Mouse (Mus musculus): Measurements from ENCODE around the gene Clec16a. TPM values are rescaled to one million over a fixed set of nuclear protein-coding genes. Genes with fewer than 3 reads are reported as not detected.

The Clec16a gene
- polyA plus RNA-seq, 1 experiment from 2014 or later, result 13.9 TPM

- no peaks in the 10 kb centered on the region for H3K36me3 ChIP-seq (ENCODE audit: inconsistent target)
- WGBS (ENCODE audit: missing documents), result 12% methylated on average over 3 of the region's 3 CpGs
- no peak overlapping the region for H3K4me3 ChIP-seq (ENCODE audit: inconsistent target)
- H3K27ac ChIP-seq, result no peak overlapping the region
- H3K79me2 ChIP-seq (ENCODE audit: inconsistent target), result no peaks in the 10 kb centered on the region
Observed at GRCm38 (mm10) chr16:10676461-10677066, 131.4 kb downstream of the Clec16a start.

DNA sequence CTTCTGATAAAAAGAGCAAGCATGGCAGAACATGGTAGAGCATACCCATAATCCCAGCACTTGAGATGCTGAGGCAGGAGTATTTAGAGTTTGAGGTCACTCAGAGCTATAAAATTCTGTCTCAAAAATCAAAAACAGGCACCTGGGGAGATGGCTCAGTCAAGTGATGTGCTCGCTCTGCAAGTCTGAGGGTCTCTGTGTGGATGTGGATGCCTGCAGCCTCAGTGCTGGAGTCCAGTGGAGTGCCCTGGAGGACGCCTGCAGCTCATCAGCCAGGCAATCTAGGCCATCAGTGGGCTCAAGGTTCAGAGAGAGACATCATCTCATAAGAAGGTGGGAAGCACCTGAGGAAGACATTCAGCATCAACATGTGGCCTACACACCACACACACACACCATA, 137.4 kb downstream of the Clec16a start:
- Histone ChIP-seq H3K36me3 (ENCODE audit: inconsistent target) (no peaks in the 10 kb centered on the region), H3K4me3 (ENCODE audit: inconsistent target) (no peak overlapping the region), H3K27ac (no peak overlapping the region), H3K79me2 (ENCODE audit: inconsistent target) (no peaks in the 10 kb centered on the region)
- WGBS (ENCODE audit: missing documents), result 88% methylated on average over 2 of the region's 2 CpGs

DNA sequence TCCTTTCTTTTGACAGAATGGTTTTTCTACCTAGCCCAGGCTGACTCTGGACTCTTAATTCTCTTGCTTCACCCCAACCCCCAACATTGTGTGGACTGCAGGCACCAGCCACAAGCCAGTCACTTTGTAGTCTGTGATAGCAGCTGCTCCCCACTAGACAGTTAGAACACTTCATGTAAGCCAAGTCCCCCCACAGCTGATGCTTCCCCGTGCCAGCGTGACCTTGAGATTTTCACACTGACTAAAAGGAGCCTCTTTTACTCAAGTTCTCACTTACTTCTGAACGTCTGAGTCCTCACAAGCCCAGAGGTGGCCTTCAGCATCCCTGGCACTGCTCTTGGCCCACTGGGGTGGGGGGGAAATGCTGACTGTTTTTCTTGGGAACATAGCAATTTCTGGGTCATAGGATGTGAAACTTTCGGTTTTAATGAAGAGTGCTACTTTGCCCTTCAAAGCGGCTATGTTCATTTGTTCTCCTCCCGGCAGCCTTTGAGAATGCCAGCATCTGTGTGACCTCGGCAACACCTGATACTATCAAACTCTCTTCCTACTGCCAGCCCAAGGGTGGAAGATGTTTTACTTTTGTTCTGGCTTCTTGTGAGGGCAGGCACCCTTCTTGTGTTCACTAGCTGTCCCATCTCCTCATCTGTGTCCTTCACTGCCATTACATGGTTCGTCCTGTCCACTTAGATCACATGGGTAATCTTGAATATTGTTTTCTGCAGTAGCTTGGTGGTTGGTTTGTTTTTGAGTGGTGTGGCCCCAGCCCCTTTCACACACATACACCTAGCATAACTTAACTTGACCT, 138.3 kb downstream of the Clec16a start:
- Histone ChIP-seq H3K4me3 (ENCODE audit: inconsistent target) (no peak overlapping the region), H3K79me2 (ENCODE audit: inconsistent target) (no peaks in the 10 kb centered on the region), H3K27ac (no peak overlapping the region), H3K36me3 (ENCODE audit: inconsistent target) (no peaks in the 10 kb centered on the region)
- WGBS (ENCODE audit: missing documents), result 87% methylated on average over 8 of the region's 8 CpGs

DNA sequence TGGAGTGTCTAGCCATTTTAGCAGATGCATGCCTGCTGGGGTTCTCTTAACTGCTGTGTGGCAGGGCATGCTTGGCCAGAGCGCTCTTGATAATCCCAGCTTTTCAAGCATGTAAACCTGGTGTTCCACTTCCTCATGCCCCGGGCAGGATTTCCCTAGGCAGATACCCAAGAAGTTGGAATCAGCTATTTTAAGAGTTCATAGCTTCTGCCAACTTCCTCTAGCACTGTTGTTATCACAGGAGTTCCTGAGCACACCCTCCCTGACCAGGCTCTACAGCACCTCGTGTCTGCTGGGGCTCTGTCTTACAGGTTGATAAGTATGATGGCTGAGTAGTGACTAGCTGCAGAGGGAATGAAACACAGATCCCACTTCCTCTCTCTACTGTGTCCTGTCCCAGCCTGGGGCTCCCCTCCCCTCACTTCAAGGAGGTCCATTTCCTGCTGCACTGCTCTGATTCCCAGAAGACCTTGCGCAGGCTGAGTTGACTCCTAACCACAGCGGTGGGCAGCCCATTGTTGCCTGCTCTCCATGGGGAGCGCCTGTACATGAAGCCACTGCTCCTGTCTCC, 144.7 kb downstream of the Clec16a start:
- Histone ChIP-seq H3K4me3 (ENCODE audit: inconsistent target) (no peak overlapping the region), H3K79me2 (ENCODE audit: inconsistent target) (no peaks in the 10 kb centered on the region), H3K36me3 (ENCODE audit: inconsistent target) (no peaks in the 10 kb centered on the region), H3K27ac (no peak overlapping the region)
- 26% methylated on average over 6 of the region's 6 CpGs for WGBS (ENCODE audit: missing documents)

- 94% methylated on average over 3 of the region's 3 CpGs for WGBS (ENCODE audit: missing documents)
- Histone ChIP-seq H3K79me2 (ENCODE audit: inconsistent target) (no peaks in the 10 kb centered on the region), H3K4me3 (ENCODE audit: inconsistent target) (no peak overlapping the region), H3K36me3 (ENCODE audit: inconsistent target) (no peaks in the 10 kb centered on the region), H3K27ac (no peak overlapping the region)
Observed at GRCm38 (mm10) chr16:10690442-10690841, 145.3 kb downstream of the Clec16a start.

GRCm38 (mm10) chr16:10691705-10692104, 146.6 kb downstream of the Clec16a start:
- Histone ChIP-seq H3K79me2 (ENCODE audit: inconsistent target) (no peaks in the 10 kb centered on the region), H3K4me3 (ENCODE audit: inconsistent target) (no peak overlapping the region), H3K27ac (no peak overlapping the region), H3K36me3 (ENCODE audit: inconsistent target) (no peaks in the 10 kb centered on the region)
- 94% methylated on average over 5 of the region's 5 CpGs for WGBS (ENCODE audit: missing documents)

DNA sequence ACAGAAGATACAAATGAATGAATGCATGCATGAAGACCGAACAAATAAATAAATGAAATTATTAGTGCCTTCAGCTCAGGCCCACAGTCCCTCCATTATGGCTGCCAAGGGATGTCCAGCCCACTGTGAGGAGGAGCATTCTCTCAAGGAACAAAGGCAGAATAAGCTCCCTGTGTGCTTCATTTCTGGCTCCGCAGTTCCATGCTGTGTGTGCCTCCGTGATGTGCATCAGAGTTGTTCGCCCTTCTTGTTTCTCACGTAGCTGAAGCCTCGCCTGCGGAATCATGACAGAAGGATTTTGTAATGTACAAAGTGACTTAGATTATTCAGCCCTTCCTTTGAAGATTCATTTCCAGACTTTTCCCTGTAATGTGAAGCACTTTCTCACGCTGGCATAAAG, 147.7 kb downstream of the Clec16a start:
- H3K4me3 ChIP-seq (ENCODE audit: inconsistent target), result no peak overlapping the region
- 95% methylated on average over 8 of the region's 8 CpGs for WGBS (ENCODE audit: missing documents)
- H3K36me3 ChIP-seq (ENCODE audit: inconsistent target), result no peaks in the 10 kb centered on the region
- no peak overlapping the region for H3K27ac ChIP-seq
- no peaks in the 10 kb centered on the region for H3K79me2 ChIP-seq (ENCODE audit: inconsistent target)

DNA sequence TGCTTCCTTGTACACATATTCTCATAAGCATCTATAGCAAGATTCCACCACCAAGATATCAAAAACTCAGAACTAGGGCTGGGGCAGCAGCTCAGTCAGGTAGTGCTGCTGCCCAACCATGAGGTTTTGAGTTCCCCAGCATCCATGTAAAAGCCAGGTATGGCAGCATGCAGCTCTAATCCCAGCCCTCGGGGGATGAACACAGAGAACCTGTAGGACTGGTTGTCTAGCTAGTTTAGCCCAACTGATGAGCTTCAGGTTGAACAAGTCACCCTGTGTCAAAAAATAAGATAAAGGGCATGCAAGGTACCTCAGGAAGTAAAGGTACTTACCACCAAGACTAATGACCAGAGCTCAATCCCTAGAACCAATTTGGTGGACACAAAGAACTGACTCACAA, 148.3 kb downstream of the Clec16a start:
- 100% methylated on average over 1 of the region's 1 CpGs for WGBS (ENCODE audit: missing documents)
- H3K27ac ChIP-seq, result no peak overlapping the region
- H3K79me2 ChIP-seq (ENCODE audit: inconsistent target), result no peaks in the 10 kb centered on the region
- no peaks in the 10 kb centered on the region for H3K36me3 ChIP-seq (ENCODE audit: inconsistent target)
- no peak overlapping the region for H3K4me3 ChIP-seq (ENCODE audit: inconsistent target)

DNA sequence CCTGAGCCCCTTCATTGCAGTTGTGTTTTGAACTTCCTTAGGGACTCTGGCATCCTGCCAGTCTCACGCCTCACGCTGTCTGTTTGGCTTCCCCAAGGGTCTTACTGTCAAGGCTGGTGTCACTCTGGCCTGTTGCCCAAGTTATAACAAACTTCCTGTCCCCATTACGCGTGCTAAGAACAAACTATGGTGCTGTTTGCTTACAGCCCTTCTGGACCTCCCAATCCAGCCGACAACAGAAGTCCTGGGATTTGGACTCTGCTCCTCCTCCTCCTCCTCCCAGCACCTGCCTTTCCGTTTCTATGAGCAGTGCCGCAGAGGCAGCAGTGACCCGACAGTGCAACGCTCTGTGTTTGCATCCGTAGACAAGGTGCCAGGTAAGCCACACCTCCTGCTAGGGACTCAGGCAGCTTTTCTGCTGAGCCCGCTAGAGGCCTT, 149.3 kb downstream of the Clec16a start:
- no peaks in the 10 kb centered on the region for H3K36me3 ChIP-seq (ENCODE audit: inconsistent target)
- H3K27ac ChIP-seq, result no peak overlapping the region
- no peak overlapping the region for H3K4me3 ChIP-seq (ENCODE audit: inconsistent target)
- H3K79me2 ChIP-seq (ENCODE audit: inconsistent target), result no peaks in the 10 kb centered on the region
- 59% methylated on average over 11 of the region's 11 CpGs for WGBS (ENCODE audit: missing documents)

GRCm38 (mm10) chr16:10697861-10698659, 152.9 kb downstream of the Clec16a start:
- WGBS (ENCODE audit: missing documents), result 95% methylated on average over 6 of the region's 6 CpGs
- Histone ChIP-seq H3K4me3 (ENCODE audit: inconsistent target) (no peak overlapping the region), H3K36me3 (ENCODE audit: inconsistent target) (no peaks in the 10 kb centered on the region), H3K27ac (no peak overlapping the region), H3K79me2 (ENCODE audit: inconsistent target) (no peaks in the 10 kb centered on the region)

GRCm38 (mm10) chr16:10699316-10699715, 154.2 kb downstream of the Clec16a start:
- WGBS (ENCODE audit: missing documents), result 89% methylated on average over 3 of the region's 3 CpGs

GRCm38 (mm10) chr16:10700160-10700559, 155.0 kb downstream of the Clec16a start:
- no peaks in the 10 kb centered on the region for H3K36me3 ChIP-seq (ENCODE audit: inconsistent target)
- H3K79me2 ChIP-seq (ENCODE audit: inconsistent target), result no peaks in the 10 kb centered on the region
- H3K4me3 ChIP-seq (ENCODE audit: inconsistent target), result no peak overlapping the region
- 97% methylated on average over 2 of the region's 2 CpGs for WGBS (ENCODE audit: missing documents)
- no peak overlapping the region for H3K27ac ChIP-seq

More at GRCm38 (mm10) chr16:10699316-10699715, 154.2 kb downstream of the Clec16a start:
- Histone ChIP-seq H3K27ac (no peak overlapping the region), H3K36me3 (ENCODE audit: inconsistent target) (no peaks in the 10 kb centered on the region), H3K4me3 (ENCODE audit: inconsistent target) (no peak overlapping the region), H3K79me2 (ENCODE audit: inconsistent target) (no peaks in the 10 kb centered on the region)

DNA sequence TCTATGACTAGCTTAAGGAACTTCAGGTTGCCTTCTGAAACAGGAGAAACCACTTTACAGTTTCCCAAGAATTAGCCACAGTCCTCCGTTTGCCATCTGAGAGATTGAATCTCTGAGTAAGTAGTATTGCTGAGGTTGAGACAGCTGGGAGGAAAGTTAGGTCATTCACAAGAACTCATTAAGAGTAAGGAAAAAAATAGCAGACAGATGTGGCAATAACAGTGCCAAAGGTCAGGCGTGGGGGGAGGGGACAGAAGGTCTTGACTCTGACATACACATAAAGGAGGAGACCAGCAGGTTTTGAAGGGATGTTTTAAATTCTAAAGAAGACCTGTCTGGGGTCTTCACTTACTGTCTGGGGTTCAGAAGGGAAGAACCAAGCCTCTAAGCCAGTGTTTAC, 157.3 kb downstream of the Clec16a start:
- 56% methylated on average over 2 of the region's 2 CpGs for WGBS (ENCODE audit: missing documents)
- Histone ChIP-seq H3K79me2 (ENCODE audit: inconsistent target) (no peaks in the 10 kb centered on the region), H3K4me3 (ENCODE audit: inconsistent target) (no peak overlapping the region), H3K27ac (no peak overlapping the region), H3K36me3 (ENCODE audit: inconsistent target) (no peaks in the 10 kb centered on the region)

- Histone ChIP-seq H3K79me2 (ENCODE audit: inconsistent target) (no peaks in the 10 kb centered on the region), H3K36me3 (ENCODE audit: inconsistent target) (no peaks in the 10 kb centered on the region), H3K4me3 (ENCODE audit: inconsistent target) (no peak overlapping the region), H3K27ac (no peak overlapping the region)
- 57% methylated on average over 4 of the region's 4 CpGs for WGBS (ENCODE audit: missing documents)
Observed at GRCm38 (mm10) chr16:10703932-10704331, 158.8 kb downstream of the Clec16a start.
